Mouse (Mus musculus) E14TG2a.4 (cell line): ENCODE measurements around the gene Grin2c.

Source experiments
- CTCF ChIP-seq: conservative IDR thresholded peaks from 2 replicates; pipeline ENCODE4 v1.5.1; 2014; ENCODE audit warnings: low read length
- POU5F1 ChIP-seq: IDR thresholded peaks from 2 replicates; pipeline ENCODE4 v1.6.1; 2014; ENCODE audit warnings: low read length, borderline replicate concordance

GRCm38 (mm10) chr11:115290314-115290713 lies 23.3 kb upstream of the Grin2c start:
- TF ChIP-seq CTCF = no peak
- TF ChIP-seq POU5F1 = no peak
